Mouse (Mus musculus) G1E (cell line): ENCODE measurements around the gene Krba1.

Source experiments
- CTCF ChIP-seq: IDR thresholded peaks from 2 replicates; pipeline ENCODE4 v1.5.1; 2012; ENCODE audit warnings: low read depth, low read length, inconsistent platforms, mixed read lengths
- GATA1 ChIP-seq: IDR thresholded peaks from 2 replicates; pipeline ENCODE4 v1.6.1; 2012; ENCODE audit warnings: borderline replicate concordance, low read length, inconsistent platforms, mixed read lengths
- GATA2 ChIP-seq: IDR thresholded peaks from 2 replicates; pipeline ENCODE4 v1.6.1; 2012; ENCODE audit warnings: low read depth, low read length, inconsistent platforms, borderline replicate concordance
- POLR2AphosphoS5 ChIP-seq: IDR thresholded peaks from 2 replicates; pipeline ENCODE4 v1.6.1; 2012; ENCODE audit warnings: low read depth, low read length, inconsistent platforms; ENCODE audit not compliant: insufficient replicate concordance

GRCm38 (mm10) chr6:48423336-48423735 lies 27.9 kb downstream of the Krba1 start:
- TF ChIP-seq CTCF (no peak), GATA1 (no peak), POLR2AphosphoS5 (no peak), GATA2 (no peak)
